Mouse (Mus musculus): Measurements from ENCODE around the gene Nmnat2. TPM values are rescaled to one million over a fixed set of nuclear protein-coding genes. Genes with fewer than 3 reads are reported as not detected.

Nmnat2 gene
- polyA plus RNA-seq, 1 experiment from 2014 or later: 37.7 TPM

DNA sequence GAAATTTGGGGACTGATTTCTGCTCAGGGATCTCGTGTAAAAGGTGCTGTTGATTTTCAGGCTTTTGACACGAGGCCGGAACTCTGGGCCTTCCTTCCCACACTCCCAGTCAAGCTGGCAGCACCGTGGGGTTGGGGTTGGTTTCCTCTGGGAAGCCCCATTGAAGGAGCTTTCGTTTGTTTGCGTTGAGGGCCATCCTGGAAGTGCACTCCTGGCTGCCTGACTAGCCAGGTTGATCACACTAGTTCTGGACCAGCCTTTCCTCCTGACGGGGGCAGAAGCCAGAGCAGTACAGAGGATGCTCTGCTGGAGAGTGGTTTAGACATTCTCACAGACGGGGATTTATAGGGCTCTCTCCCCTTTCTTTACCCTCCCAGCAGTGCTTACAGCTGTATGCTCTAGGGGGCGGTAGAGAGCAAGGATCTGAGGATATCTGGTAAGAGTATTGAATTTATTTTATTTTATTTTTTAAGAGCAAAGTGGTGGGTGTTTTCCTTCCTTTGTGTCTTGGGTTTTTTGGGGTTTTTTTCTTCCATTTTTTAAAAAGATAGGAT, 146.6 kb downstream of the Nmnat2 start:
- H3K27ac ChIP-seq: no peak overlapping the region
- no peak overlapping the region for H3K9ac ChIP-seq
- no peaks in the 10 kb centered on the region for H3K9me3 ChIP-seq (replicated peaks)
- no peak overlapping the region for H3K4me3 ChIP-seq
- H3K27me3 ChIP-seq: no peaks in the 10 kb centered on the region
- H3K4me1 ChIP-seq: peaks cover under 1% of the 10 kb centered on the region
- H3K36me3 ChIP-seq: no peaks in the 10 kb centered on the region
- no peak for ATAC-seq (ENCODE audit: low FRiP score)
- WGBS: 36% methylated on average over 9 of the region's 9 CpGs
- H3K4me2 ChIP-seq (replicated peaks): no peak overlapping the region

DNA sequence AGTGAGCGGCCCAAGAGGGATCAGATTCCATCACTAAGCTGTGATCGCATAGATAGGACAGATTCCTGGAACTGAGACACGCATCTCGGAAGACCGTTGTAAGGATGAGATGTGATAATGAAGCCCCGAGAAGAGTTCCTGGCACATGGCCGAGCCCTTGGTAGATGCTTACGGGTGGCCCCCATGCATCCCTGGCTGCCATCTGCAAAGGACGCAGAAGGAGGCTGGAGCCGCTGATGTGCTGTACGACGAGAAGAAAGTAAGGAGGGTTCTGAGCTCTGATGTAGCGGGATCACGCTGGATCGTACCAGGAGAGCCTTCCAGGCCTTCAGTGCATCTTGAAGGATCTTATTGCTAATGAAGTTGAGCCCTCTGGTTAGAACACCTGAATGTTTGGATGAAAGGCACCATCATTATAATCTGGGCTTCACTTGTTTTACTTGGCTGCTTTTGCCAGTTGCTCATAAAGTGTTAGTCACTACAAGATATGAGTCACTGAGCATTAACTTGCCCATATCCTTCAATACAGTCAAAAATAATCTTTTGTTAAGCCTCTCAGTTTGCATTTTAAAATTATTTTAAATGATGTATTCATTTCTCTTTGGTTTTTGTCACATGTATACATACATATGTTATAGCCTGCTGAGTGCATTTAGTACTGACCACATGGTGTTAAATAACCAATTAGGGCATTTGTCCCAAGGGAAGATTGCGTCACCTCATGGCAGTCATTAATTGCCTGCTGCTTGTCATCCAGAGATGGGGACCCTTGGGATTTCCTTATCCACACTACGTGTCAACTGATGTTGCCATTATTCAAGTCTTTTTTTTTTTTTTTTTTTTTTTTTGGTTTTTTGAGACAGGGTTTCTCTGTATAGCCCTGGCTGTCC, 147.7 kb downstream of the Nmnat2 start:
- ATAC-seq (ENCODE audit: low FRiP score): no peak
- H3K9ac ChIP-seq: no peak overlapping the region
- H3K36me3 ChIP-seq: no peaks in the 10 kb centered on the region
- no peaks in the 10 kb centered on the region for H3K27me3 ChIP-seq
- no peak overlapping the region for H3K4me2 ChIP-seq (replicated peaks)
- H3K4me1 ChIP-seq: peaks cover 2% of the 10 kb centered on the region
- no peaks in the 10 kb centered on the region for H3K9me3 ChIP-seq (replicated peaks)
- 90% methylated on average over 17 of the region's 17 CpGs for WGBS
- no peak overlapping the region for H3K27ac ChIP-seq
- H3K4me3 ChIP-seq: no peak overlapping the region

DNA sequence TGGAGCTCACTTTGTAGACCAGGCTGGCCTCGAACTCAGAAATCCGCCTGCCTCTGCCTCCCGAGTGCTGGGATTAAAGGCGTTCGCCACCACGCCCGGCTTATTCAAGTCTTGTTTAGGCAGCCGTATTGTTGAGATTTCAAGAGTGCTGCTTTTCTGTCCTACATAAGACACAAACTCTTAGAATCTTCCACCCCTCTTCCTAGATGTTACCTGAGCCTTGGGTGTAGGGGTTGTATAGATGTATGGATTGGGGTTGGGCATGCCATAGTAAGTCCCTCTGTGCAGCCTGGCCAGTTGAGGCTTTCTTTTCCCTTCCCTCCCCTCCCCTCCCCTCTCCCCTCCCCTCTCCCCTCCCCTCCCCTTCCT, 148.4 kb downstream of the Nmnat2 start:
- no peak for ATAC-seq (ENCODE audit: low FRiP score)
- no peaks in the 10 kb centered on the region for H3K36me3 ChIP-seq
- 93% methylated on average over 8 of the region's 8 CpGs for WGBS
- H3K27me3 ChIP-seq: no peaks in the 10 kb centered on the region
- no peaks in the 10 kb centered on the region for H3K9me3 ChIP-seq (replicated peaks)
- no peak overlapping the region for H3K4me2 ChIP-seq (replicated peaks)
- H3K4me3 ChIP-seq: no peak overlapping the region
- H3K9ac ChIP-seq: no peak overlapping the region
- peaks cover 7% of the 10 kb centered on the region for H3K4me1 ChIP-seq
- no peak overlapping the region for H3K27ac ChIP-seq

DNA sequence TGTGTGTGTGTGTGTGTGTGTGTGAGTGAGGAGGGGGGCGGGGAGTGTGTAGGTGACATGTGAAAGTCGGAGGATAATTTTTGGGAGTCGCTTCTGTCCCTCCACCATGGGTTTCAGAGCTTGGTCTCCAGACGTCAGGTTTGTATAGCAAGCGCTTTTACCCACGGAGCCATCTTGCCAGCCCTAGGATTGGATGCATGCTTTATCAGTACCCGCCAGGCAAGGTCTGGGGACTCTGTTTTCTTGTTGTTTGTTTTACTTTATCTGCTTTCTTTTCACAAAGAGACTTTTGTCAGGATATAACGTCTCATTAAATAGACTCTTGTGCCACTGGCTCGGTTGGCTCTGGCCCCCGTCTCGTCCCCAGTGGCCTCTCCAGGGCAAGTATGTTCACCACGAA, 150.0 kb downstream of the Nmnat2 start:
- Histone ChIP-seq H3K4me2 (replicated peaks) (no peak overlapping the region), H3K4me3 (no peak overlapping the region), H3K4me1 (peaks cover 7% of the 10 kb centered on the region), H3K27me3 (no peaks in the 10 kb centered on the region), H3K9me3 (replicated peaks) (no peaks in the 10 kb centered on the region), H3K9ac (no peak overlapping the region), H3K27ac (no peak overlapping the region), H3K36me3 (no peaks in the 10 kb centered on the region)
- 75% methylated on average over 12 of the region's 12 CpGs for WGBS
- no peak for ATAC-seq (ENCODE audit: low FRiP score)

DNA sequence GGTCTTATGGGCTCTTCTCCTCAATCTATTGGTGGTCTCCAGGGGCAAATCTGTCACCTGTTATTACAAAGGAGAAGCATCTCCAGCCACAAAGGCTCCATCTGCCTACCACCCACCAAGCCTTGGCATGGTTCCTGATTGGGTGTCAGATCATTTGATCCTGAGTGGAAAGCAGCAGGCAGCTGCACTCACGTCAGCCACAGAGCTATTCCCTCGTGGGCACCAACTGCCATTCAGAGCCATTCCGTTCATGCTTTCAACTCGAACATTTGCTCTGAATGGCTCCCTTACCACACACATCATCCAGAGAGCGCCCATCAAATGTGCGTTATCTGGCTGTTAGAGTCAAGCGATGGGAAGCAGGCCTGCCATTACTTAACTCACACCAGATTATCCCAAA, 153.1 kb downstream of the Nmnat2 start:
- Histone ChIP-seq H3K4me1 (peaks cover 7% of the 10 kb centered on the region), H3K4me3 (no peak overlapping the region), H3K27me3 (no peaks in the 10 kb centered on the region), H3K9ac (no peak overlapping the region), H3K36me3 (no peaks in the 10 kb centered on the region; the same call in 1 of the 2 replicates), H3K9me3 (replicated peaks) (no peaks in the 10 kb centered on the region), H3K27ac (no peak overlapping the region), H3K4me2 (replicated peaks) (no peak overlapping the region)
- ATAC-seq (ENCODE audit: low FRiP score): peak; percentile 73
- 43% methylated on average over 7 of the region's 7 CpGs for WGBS

DNA sequence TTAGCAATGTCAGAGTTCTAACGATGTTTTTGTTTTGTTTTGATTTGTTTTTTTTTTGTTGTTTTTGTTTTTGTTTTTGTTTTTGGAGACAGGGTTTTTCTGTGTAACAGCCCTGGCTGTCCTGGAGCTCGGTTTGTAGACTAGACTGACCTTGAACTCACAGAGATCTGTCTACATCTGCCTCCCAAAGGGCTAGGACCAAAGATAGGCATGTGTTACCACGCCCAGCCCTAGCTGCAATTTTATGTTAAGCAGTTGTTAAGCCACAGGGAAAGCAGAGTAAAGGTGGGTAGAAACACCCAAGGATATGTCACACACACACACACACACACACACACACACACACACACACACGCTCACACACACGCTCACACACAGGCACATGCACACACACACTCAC, 154.6 kb downstream of the Nmnat2 start:
- ATAC-seq (ENCODE audit: low FRiP score): no peak
- H3K4me2 ChIP-seq (replicated peaks): no peak overlapping the region
- peaks cover 7% of the 10 kb centered on the region for H3K4me1 ChIP-seq
- no peak overlapping the region for H3K9ac ChIP-seq
- no peaks in the 10 kb centered on the region for H3K9me3 ChIP-seq (replicated peaks)
- no peak overlapping the region for H3K4me3 ChIP-seq
- 81% methylated on average over 5 of the region's 5 CpGs for WGBS
- H3K27me3 ChIP-seq: no peaks in the 10 kb centered on the region
- H3K27ac ChIP-seq: no peak overlapping the region
- H3K36me3 ChIP-seq: peaks cover 4% of the 10 kb centered on the region

DNA sequence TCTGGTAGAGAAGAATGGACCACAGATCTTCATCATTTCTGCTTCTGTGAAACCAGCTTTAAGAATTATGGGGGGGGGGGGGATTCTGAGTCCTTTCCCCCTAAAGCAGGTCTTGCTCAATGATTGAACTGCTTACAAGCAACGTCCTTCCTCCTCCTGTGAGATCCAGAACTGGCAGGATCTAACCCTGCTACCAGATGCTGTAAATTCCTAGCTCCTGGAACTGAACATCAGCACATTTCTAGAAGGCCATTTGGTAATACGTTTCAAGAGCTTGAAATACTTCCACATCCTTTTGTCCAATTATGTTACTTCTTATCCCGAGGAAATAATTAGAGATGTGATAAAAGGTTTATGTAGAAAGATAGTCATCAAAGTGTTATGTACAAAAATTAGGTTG, 155.0 kb downstream of the Nmnat2 start:
- WGBS: 75% methylated on average over 3 of the region's 3 CpGs
- H3K27me3 ChIP-seq: no peaks in the 10 kb centered on the region
- no peaks in the 10 kb centered on the region for H3K9me3 ChIP-seq (replicated peaks)
- H3K4me1 ChIP-seq: peaks cover 7% of the 10 kb centered on the region
- H3K4me3 ChIP-seq: no peak overlapping the region
- no peak for ATAC-seq (ENCODE audit: low FRiP score)
- H3K4me2 ChIP-seq (replicated peaks): no peak overlapping the region
- H3K36me3 ChIP-seq: peaks cover 4% of the 10 kb centered on the region
- H3K9ac ChIP-seq: no peak overlapping the region
- no peak overlapping the region for H3K27ac ChIP-seq

DNA sequence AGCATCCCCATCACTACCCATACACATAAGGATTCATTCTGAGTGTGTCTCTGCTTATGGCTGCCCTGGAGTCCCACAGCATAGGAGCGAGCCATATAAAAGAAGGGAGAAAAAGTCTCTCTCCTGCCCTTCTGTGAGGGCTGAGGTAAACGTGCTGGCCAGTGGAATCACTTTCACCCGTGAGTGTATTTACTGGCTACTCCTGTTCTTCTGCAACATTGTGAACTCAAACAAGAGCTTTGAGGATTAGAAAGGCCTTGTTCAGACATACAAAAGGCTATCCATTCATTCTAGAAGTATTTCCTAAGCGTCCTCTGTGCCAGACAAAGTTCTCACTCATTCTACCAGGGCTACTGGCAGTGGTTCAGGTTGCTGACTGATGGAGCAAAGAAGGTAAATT, 156.8 kb downstream of the Nmnat2 start:
- WGBS: 66% methylated on average over 4 of the region's 4 CpGs
- H3K27me3 ChIP-seq: no peaks in the 10 kb centered on the region
- no peak overlapping the region for H3K4me3 ChIP-seq
- H3K4me1 ChIP-seq: peaks cover 7% of the 10 kb centered on the region
- no peak overlapping the region for H3K4me2 ChIP-seq (replicated peaks)
- no peak overlapping the region for H3K9ac ChIP-seq
- ATAC-seq (ENCODE audit: low FRiP score): no peak
- no peaks in the 10 kb centered on the region for H3K9me3 ChIP-seq (replicated peaks)
- no peak overlapping the region for H3K27ac ChIP-seq
- peaks cover 4% of the 10 kb centered on the region for H3K36me3 ChIP-seq

DNA sequence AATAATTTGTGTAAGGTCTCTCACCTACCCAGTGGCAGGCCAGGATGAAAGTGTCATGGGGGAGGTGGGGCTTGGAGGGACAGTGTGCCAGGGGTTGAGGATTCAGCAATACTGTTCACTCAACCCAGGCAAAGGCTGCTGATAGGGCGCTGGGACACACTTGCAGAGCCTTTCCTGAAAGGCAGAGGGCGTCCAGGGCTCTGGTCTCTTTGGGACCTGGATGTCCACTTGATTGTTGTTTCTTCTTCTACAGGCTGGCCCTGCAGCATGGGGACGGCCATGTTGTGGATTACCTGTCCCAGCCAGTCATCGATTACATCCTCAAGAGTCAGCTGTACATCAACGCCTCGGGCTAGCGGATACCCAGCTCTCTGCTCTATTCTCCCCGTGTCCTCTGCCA, 160.5 kb downstream of the Nmnat2 start:
- no peak overlapping the region for H3K4me3 ChIP-seq
- no peak overlapping the region for H3K4me2 ChIP-seq (replicated peaks)
- H3K9me3 ChIP-seq (replicated peaks): no peaks in the 10 kb centered on the region
- H3K27me3 ChIP-seq: no peaks in the 10 kb centered on the region
- WGBS: 89% methylated on average over 8 of the region's 8 CpGs
- H3K4me1 ChIP-seq: no peaks in the 10 kb centered on the region
- H3K9ac ChIP-seq: no peak overlapping the region
- H3K36me3 ChIP-seq: peaks cover 4% of the 10 kb centered on the region
- ATAC-seq (ENCODE audit: low FRiP score): no peak
- H3K27ac ChIP-seq: no peak overlapping the region

DNA sequence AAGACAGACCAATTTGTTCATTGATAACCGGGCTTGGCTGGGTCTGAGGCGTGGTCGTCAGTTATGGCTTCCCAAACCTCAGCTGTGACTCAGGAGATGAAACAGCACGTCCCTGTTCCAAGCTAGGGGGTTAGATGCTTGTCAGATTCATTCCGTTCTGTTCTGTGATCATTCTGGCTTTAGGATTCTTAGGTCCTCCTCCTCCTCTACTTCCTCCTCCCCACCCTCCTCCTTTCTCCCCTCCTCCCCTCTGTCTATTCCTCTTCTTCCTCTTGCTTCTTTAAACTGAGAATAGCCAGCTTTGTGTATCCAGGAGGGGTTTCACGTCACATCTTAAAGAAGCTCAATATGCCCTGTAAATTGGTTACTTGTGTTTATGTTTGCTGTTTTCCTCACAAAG, 165.8 kb downstream of the Nmnat2 start:
- no peak overlapping the region for H3K9ac ChIP-seq
- H3K27ac ChIP-seq: no peak overlapping the region
- no peaks in the 10 kb centered on the region for H3K4me1 ChIP-seq
- H3K36me3 ChIP-seq: no peaks in the 10 kb centered on the region
- no peak overlapping the region for H3K4me2 ChIP-seq (replicated peaks)
- ATAC-seq (ENCODE audit: low FRiP score): no peak
- H3K27me3 ChIP-seq: no peaks in the 10 kb centered on the region
- 70% methylated on average over 6 of the region's 6 CpGs for WGBS
- H3K9me3 ChIP-seq (replicated peaks): no peaks in the 10 kb centered on the region
- H3K4me3 ChIP-seq: no peak overlapping the region

DNA sequence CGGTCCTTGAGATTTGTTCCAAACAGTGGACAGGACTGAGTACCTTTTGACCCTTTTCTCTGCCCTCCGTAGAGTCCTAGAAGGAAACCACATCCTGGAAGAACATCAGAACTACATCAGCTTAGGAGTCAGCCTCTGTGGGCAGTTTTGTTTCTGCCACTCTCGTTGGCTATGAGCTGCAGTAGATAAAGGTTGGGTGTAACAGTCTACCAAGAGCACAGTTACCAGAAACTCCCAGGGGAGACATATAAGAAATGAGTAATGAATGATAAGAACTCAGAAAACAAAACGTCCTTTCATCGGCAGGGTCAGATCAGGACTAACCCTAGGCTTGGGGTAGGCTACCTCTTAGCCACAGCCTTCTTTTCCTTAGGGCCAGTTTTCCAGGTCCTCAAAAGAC, 166.5 kb downstream of the Nmnat2 start:
- no peak overlapping the region for H3K4me2 ChIP-seq (replicated peaks)
- no peaks in the 10 kb centered on the region for H3K36me3 ChIP-seq
- no peaks in the 10 kb centered on the region for H3K9me3 ChIP-seq (replicated peaks)
- ATAC-seq (ENCODE audit: low FRiP score): no peak
- no peak overlapping the region for H3K27ac ChIP-seq
- no peaks in the 10 kb centered on the region for H3K4me1 ChIP-seq
- no peak overlapping the region for H3K4me3 ChIP-seq
- H3K9ac ChIP-seq: no peak overlapping the region
- 82% methylated on average over 5 of the region's 5 CpGs for WGBS
- H3K27me3 ChIP-seq: no peaks in the 10 kb centered on the region

DNA sequence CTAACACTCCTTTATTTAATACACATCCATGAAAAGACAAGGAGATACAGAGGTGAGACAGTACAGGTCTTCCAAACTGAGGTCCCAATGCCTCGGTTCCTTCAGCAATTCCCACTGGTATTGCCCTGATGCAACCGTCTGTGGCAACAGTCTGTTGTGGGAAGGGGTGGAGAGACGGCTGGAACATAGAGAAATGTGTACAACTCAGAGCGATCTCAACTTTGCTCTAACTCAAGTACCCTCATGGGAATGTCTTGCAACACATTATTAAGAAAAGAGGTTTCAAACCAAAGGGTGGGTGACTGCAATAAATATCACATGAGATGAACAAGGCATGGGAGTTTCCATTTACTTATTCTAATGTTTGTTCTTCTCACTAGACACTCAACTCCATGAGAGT, 168.0 kb downstream of the Nmnat2 start:
- Histone ChIP-seq H3K4me3 (no peak overlapping the region), H3K36me3 (no peaks in the 10 kb centered on the region), H3K9ac (no peak overlapping the region), H3K27ac (no peak overlapping the region), H3K27me3 (no peaks in the 10 kb centered on the region), H3K4me2 (replicated peaks) (no peak overlapping the region), H3K4me1 (no peaks in the 10 kb centered on the region), H3K9me3 (replicated peaks) (no peaks in the 10 kb centered on the region)
- 88% methylated on average over 4 of the region's 4 CpGs for WGBS
- ATAC-seq (ENCODE audit: low FRiP score): no peak

DNA sequence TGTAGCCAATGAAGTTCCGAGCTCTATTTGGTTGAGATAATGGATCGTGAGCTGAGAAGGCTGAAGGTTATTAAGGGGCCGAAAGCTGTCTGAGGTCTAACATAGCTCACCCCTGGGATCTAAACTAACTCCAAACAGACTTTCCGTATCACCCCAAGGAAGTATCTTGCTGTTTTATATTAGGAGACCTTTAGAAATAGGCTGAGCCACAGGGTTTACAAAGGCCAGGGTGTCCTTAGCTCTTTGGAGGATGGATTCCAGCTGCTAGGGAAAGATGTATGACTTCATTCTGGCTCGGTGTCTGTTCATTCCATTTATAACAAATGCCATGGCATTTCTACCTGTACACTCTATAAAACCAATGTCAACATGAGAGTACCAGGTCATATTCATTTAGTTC, 169.7 kb downstream of the Nmnat2 start:
- no peak overlapping the region for H3K9ac ChIP-seq
- H3K27ac ChIP-seq: no peak overlapping the region
- no peaks in the 10 kb centered on the region for H3K36me3 ChIP-seq
- H3K4me1 ChIP-seq: no peaks in the 10 kb centered on the region
- 86% methylated on average over 5 of the region's 5 CpGs for WGBS
- H3K4me2 ChIP-seq (replicated peaks): no peak overlapping the region
- H3K27me3 ChIP-seq: no peaks in the 10 kb centered on the region
- H3K9me3 ChIP-seq (replicated peaks): no peaks in the 10 kb centered on the region
- ATAC-seq (ENCODE audit: low FRiP score): no peak
- no peak overlapping the region for H3K4me3 ChIP-seq
